Mouse (Mus musculus) layer of hippocampus, postnatal 36 days (tissue): ENCODE data around the gene Elp4. TPM values are rescaled to one million over a fixed set of nuclear protein-coding genes. Genes with fewer than 3 reads are reported as not detected.
A peak's percentile ranks its signal among the peaks of the same experiment; 100 is the strongest.

Source experiments
- DNase-seq, 2 experiments: peaks; one replicate each; pipeline ENCODE4 v3.0.0; 2022
- total RNA-seq, 2 experiments: library from RNA; stranded (reverse); gene quantifications; 2 replicates each; pipeline ENCODE4 v1.2.3; 2021

Gene Elp4
- 10 to 100 TPM; 16.1 to 19.4 TPM for total RNA-seq

DNA sequence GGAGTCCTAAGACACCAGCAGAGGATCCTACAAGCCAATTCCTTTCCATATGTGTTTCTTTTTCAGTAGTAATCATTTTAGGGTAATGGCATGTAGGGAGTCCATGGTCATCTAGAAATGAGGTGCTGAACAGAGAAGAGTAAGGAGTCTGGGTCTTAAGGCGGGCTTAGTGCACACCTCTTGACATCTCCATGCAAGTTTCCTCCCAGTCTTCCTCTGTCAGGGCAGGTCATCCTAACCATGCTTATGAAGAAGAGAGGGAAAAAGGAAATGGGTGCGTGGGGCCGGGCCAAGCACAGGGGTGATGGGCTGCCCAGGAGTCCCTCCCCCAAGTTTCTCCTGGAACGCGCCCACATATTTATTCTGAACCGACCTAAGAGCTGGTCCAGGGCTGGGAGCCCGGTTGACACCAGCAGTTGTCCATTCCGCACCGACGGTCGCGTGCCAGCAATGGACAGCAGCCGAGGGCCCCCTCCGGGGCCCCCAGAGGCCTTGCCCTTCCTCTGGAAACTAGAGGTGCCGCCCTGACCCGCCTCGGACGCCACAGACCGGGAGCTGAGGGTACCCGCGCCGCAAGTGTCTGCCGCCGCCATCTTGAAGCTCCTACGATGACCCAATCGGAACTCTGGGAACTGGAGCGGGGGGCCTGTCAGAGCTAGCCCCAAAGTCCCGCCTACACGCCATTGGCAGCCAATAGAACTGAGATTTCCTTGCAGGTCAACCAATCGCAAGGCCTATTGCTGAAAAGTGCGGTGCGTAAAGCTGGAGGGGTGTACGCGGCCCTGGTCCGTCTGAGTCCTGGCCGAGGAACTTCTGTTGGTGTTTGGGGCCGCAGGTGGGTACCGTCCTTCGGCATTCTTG lies at the start of gene Elp4, which contains the start of gene Immp1l:
TSS of gene Elp4 (minus strand) at position 669 of the 861 bp plus-strand sequence.
TSS of gene Immp1l (plus strand) at position 743 of the 861 bp plus-strand sequence.
- DNase-seq: peak; percentile 95 to 97

DNA sequence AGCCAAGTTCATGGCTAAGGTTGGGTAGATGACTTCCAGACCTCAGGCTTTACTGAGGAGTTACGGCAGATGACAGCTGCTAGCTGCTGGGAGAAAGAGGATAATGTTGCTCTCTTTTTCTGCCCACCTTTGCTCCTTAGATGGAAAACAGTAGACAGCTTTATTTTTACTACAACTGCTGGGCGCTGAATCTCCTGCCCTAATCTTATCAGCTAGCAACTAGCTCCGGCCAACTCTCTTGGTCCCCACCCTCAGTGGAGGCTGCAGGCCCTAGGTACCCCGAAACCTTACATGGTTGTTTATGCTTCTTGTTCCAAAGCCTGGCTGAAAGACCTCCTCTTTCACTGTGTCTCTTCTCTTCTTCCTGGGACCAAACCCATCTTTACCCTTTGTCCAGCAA lies 49.5 kb upstream of the Elp4 start:
- no peak for DNase-seq

DNA sequence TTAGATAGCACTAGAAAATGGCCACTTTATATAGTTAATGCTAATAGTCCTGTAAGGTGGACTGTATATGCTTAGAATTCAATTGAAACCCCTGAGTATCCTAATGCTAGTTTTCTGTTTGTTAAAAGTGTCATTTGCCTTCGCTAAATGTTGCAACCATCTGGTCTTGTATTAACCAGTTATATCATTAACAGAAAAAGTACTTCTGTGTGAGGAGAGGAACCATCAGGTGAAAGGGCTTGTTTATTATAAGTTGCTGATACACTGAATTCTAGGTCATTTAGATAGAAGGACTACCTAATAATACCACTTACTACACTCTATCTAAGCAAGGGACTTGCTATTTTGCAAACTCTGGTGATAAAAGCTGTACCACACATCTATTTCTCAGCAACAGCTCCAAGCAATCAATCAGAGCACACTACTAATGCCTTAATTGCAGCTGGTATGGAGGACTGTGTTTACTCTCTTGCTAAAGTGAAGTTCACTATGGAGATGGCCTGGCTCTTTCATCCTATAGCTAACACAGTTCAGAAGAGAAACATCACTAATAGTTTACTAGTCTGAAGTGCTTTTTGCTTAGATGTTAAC lies 47.1 kb upstream of the Elp4 start:
- no peak for DNase-seq

DNA sequence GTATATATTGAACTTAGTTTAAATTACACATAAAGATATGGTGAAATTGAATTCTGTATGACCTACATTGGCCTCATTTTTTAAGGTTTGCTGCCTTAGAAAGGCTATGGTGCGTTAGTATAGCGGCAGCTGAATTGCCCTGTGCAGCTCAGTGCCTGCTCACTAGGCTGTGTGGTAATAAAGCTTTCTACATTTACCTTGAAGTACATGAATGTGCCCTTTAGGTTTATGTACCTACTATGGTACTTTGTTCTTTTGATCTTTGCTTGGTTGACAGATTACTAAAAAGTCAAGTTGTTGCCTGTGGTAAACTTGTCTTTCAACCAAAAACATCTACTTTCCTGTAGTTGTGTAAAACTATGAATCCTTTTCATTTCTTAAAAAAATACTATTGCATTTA lies 45.8 kb upstream of the Elp4 start:
- no peak for DNase-seq

DNA sequence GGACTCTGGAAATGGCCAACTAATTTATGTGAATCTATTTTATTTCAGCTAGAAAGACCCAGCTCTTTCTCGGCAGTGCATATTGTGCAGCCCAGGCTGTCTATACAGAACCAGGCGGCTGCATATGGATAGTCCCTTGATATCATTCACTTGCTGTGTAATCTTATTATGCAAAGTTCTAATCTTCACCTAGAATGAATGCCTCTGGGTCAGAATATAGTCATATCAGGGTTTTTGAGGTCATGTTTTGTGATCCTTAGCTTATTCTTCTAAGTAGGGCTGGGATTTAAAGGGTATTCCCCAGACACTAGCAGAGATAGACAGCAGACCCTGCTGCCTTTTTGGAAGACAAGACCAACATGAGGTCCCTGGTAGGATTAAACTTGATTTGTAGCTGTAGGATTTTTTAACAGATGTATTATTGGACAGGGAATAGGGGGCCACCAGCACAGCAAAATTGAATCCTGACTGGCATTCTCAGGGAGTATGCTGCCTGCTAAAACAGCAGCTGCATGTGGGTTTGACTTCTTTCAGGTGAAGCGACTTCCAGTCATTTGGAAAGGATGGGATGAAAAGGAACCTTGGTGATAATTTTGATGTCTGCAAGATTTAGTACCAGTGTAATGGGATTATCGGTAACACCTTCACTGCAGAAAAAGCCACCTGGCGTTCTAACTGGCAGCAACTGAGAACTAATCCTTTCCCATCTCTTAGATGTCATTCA lies 13.4 kb upstream of the Elp4 start:
- no peak for DNase-seq

DNA sequence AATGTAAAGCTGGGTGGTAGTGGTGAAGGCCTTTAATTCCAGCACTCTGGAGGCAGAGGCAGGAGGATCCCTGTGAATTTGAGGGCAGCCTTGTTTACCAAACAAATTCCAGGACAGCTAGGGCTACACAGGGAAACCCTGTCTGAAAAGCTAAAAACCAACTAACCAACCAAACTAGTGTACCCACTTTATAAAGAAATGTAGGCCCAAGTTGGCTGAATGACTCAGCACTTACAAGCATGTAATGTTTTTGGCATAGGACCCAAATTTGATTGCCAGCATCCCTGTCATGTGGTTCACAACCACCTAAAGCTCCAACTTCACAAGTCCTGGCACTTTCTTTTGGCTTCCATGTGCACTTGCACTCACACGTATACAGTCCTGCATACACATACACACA lies 12.3 kb upstream of the Elp4 start:
- DNase-seq: no peak

DNA sequence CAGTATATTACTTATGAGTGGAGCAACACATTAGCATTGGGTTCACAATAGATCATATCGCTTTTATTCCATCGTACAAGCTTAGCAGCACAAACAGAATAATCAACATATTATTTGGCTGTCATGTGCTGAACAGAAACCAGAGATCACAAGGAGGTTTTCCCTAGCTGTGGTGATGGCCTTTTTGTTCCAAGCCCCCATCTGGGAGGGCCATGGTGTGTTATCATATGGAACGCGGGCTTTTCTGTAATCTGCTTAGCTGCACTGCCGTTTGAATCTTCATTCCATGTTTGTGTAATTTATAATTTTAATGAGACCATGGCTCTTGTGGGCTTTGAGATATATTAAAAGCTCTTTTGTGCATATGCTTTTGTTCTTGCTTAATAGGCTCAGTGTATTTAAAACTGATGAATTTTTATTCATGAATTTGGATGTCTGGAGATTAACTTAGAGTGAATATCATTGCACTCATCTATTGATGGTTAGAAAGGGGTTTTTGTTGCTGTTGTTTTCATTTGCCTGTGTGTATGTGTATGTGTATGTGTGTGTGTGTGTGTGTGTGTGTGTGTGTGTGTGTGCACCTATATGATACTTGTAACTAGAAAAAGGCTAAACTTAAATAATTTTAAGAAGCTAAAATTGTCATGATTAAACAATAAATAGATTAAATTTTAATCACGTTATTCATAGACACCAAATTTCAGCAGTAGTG lies 9.4 kb upstream of the Elp4 start:
- no peak for DNase-seq

DNA sequence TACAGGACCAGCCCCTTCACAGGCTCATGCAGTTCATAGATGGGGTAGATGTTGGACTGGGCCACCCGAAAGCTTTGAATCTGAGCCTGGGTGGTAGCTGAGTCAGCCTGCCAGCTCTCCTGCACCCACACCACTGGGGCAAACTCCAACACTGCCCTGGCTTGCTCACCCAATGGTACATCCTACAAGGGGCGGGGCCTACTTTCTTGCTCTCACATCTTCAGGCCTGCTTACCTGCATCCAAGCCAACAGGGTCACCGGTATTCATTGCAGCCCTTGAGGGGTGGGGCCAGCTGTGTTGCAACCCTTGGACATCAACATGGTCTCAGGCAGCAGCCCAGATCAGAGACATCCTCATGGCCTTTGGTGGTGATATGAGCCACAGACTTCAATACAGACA lies 6.2 kb upstream of the Elp4 start:
- DNase-seq: no peak

DNA sequence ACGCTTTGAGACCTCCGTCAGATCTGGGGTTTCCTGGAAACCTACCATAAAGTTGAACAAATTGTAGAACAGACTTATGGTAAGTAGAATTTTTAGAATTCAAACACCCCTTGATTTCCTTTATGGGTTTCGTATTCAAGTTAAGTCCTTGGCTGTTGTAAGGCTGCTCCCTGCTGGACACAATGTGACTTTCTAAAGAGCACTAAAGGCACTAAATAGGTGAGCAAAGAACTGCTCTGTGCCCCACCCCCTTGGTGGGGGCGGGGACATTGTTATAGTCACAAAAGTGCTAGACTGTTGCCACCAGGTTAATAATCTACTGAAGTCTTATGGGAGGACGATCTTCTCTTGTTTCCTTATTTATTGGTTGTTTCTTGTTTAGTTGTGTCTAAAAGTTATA lies 4.0 kb upstream of the Elp4 start:
- DNase-seq: no peak

DNA sequence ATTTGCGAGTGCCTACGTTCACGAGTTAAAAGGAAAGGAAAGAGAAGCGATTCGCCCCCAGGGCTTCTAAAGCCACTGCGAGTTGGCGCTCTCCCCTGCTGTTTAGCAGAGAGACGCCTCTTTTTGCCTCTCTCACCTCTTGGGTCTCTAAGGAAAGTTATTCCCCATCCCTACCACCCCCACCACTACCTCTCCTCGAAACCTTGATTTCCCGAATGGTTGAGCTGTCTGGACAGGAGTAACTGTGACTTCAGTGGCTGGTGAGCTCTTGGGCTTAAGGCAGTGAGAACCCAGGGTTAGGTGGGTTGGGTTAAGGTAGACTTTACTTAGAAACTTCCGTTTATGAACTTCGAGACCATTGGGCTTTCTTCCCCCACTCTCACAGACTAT lies 388 bp upstream of the Elp4 start:
- no peak for DNase-seq

DNA sequence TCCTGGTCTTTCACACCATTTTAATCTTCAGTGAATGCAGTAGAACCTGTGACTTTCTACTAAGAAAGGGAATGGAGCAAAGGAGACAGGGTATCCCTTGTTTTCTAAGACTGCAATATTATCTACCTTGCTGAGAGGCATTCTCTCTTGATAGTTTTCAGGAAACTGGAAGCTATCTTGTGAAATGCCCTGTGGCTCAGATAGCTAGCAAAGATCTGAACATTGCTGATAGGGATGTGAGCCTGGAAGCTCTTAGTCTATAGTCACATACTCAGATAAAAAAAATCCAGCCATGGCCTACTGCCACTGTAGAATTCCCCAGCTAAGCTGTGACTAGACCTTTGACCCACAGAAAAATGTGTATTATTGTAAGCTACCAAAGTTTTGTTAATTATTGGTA lies 13.5 kb downstream of the Elp4 start:
- DNase-seq: no peak

DNA sequence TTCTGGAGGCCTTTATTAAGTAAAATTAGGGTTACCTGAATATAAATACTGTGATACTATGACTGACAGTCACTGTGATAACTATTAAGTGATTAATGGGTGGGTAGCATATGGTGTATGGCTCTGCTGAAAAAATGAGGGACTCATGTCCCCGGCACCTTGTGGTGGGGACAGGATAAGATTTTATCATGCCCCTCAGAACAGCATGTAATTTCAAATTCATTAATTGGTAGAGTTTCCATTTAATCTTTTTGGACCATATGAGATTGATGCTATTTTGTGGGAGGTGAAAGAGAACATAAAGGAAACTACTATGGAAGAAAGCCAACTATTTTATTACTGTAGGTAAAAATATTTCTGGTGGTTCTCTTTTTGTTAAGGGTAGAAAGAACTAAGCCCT lies 31.0 kb downstream of the Elp4 start:
- DNase-seq: no peak

DNA sequence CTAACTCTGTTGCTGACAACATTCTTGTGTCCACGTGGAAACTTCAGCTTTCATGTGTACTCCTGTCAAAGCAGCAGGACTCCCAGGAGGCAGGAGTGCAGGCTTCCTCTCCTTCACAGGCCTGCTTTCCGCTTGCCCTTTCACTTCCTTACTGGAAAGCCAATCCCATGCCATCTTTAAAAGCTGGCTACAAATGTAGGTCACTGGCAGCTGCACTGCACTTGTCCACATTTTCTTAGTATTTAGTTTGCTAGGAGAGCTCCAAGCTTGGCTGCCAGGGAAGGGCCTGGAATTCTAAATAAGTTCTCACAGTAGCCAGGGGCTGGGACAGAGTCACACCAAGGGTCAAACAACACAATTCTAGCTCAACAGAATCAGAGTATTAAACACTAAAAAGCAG lies 49.6 kb downstream of the Elp4 start:
- peak; percentile 18 to 19 for DNase-seq

DNA sequence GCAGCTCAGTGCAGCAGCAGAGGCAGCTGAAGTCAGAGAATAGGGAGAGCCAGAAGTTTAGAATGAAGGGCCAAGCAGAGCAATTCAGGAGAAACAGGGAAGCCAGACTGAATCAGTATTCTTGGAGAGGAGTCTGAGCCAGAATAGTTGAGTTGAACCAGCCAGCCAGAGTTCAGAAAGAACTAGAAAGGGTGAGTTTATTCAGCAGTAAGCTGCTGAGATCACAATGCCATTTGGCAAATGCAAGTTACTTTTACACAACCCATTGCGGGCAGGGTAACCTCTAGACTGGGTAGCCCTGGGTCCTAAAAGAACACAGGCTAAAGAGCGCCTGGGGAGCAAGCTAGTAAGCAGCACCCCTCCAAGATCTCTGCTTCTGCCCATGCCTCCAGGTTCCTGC lies 51.4 kb downstream of the Elp4 start:
- no peak for DNase-seq

DNA sequence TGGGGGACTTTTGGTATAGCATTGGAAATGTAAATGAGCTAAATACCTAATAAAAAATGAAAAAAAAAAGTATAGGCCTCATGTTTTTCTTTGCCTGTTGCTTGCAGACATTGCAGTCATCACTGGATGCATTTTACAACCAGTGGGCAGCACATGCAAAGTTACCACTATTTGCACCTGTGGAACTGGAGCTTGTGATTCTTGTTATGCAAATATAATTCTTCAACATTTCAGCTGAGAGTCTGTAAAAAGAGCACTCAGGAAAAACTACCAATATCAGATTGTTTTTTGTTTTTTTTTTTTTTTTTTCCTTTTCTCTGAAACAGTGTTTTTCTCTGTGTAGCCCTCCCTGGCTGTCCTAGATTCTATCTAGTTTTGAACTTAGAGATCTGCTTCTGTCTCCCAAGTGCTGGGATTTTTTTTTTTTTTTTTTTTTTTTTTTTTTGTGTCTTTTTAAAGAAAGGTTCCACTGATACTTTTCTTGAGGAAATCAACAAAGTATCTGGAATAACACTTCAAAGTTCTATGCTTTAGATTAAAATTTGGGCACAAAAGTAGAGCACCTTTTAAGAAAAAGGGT lies 52.6 kb downstream of the Elp4 start:
- DNase-seq: no peak

DNA sequence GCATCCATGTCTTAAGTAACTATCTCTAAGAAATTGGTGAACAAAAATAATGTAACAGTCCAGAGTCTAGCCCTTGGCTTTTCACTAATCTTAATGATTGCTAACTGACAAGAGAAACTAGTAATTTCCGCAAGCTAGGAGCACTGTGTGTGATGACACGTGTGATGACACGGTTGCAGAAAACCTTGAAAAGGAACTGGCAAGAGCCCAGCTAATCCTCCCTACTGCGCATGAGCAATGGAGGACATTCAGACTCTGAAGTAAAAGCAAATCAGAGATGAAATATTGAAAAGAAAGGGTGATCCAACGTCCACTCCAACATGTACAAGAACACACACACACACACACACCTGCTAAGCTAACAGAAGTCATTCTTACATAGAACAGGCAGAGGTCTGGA lies 61.2 kb downstream of the Elp4 start:
- DNase-seq: no peak

DNA sequence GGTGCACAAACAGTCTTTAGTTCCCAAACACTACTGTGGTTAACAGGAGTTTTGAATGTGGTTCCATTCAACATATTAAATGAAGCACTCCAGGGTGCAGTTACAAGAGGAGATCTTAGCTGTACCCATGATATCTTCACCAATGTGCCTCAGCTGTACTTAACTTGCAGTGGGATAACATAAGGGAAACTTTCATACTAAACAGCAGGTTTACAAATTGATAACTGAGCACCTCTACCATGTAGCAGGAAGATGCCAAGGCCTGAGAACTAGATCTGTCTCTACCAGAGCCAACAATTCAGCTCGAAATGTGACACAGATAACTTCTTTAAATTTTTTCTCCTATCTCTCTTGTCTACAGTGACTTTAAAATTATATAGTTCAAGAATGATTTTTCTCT lies 86.4 kb downstream of the Elp4 start:
- DNase-seq: no peak

DNA sequence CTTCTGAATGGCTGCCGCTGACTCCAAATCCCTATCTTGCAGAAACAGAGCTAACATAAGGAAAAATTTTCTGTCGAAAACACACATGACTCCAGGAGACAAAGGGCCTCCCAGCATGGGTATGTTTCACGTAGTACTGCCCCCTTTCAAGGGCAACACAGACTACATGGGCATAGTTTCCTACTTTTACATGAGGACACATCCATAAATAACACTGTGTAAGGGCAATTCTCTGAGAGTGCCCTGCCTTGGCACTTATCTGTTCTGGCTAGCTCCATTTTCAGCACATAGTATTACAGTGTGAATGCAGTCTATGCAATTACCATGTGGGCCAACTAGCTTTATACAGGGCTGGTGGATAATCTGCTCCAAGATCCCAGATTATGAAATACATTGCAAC lies 89.2 kb downstream of the Elp4 start:
- DNase-seq: no peak

DNA sequence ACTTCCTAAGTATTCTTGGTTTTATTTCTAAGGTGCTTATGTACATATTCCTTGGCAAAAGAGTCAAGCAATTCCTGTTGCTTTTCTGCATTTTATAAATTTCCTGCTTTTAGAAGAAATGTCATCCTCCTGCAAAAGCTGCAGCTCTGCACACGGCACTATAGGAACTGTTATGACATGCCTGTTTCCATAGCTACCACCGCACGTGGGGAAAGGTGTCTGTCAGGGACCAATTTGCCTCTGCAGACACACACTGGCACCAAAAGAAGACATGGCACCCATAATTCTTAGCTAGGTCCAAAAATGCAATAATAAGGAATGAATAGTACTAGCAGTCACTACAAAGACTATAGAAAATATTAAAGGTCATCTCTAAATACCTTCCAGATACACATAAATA lies 91.3 kb downstream of the Elp4 start:
- DNase-seq: no peak

DNA sequence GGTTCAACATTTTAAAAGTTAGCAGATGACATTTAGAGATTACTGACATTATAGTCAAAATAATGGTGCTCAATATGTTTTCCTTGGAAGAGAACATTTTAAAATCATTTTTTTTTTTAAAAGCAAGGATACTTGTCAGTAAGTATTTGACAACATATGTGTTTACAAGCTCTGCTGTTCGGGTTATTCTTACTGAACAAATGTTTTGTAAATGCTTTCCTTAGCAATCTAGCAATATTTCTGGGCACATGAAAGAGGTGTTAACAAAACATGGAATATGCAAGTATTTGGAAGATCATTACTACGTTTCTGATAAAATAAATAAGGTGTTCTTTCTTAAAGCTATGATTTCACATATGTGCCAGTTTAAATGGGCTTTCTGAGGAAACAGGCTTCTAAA lies 94.1 kb downstream of the Elp4 start:
- DNase-seq: no peak

DNA sequence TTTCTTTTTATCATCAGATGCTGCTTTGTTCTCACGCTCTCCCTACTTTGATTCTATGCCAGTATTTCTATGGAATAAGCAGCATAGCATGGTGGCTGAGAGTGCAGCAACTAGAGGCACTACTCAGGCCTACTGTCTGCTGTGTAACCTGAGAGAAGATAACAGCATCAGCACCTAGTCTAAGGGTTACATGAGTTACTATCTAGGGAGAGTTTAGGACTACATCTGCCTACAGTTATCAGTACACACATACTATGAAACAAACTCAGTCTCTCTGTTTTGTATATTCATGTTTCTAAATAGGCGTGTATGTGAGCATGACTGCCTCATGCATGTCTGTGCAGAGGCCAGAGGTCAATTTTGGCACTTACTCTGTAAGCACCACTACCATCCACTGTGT lies 97.8 kb downstream of the Elp4 start:
- no peak for DNase-seq

DNA sequence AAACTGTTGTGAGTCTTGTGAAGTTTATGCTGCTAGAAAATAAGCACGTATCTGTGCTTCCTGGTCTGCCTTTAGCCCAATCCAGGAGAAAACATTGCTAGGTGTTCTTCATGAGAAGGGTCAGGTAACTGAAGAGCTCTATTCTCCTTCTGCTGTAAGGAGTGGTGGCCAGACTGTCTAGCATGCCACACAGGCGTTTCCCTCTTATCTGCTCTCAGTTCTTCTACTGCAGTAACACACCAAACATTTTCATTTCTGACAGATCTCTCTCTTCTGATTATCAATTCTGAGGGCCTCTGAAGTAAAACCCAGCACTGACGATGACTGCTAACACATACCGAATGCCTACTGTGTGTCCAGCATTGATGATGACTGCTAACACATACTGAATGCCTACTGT lies 98.3 kb downstream of the Elp4 start:
- no peak for DNase-seq

DNA sequence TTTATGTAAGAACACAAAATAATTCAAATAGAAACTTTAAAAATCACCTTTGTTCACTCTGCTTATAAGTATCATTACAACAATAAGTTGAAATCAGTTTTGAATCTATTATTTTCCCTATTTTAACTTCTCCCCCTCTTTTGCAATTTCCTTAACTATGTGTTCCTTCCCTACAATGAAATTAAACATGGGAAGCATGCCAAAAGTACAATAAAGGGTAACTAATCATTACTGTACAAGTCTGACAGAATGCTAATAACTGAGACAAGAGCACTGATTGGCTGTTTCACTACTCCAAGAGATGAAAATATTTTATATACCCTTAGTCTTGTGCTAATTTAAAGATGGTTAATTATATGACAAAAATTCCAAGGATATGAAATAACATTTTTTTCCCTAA lies 99.2 kb downstream of the Elp4 start:
- no peak for DNase-seq
